Mouse (Mus musculus) kidney, adult 2 months (tissue): Measurements from ENCODE around the gene Lman1l. TPM values are rescaled to one million over a fixed set of nuclear protein-coding genes. Genes with fewer than 3 reads are reported as not detected.

Source experiments
- DNase-seq: peaks from one replicate; pipeline ENCODE4 v3.0.0; 2021
- H3K27ac ChIP-seq: fragments of 200-500 bp; 2 replicates; pipeline ENCODE4 v1.5.1; 2012; ENCODE audit warnings: low read depth, low read length, control low read depth, inconsistent platforms; ENCODE audit not compliant: insufficient read depth
- H3K27me3 ChIP-seq: fragments of 200-500 bp; replicated peaks from 2 replicates; pipeline ENCODE4 v1.6.1; 2012; ENCODE audit warnings: mild to moderate bottlenecking, moderate library complexity, low read length, inconsistent platforms; ENCODE audit not compliant: control insufficient read depth, insufficient read depth
- H3K36me3 ChIP-seq: fragments of 200-500 bp; 2 replicates; pipeline ENCODE4 v1.6.1; 2012; ENCODE audit warnings: mild to moderate bottlenecking, moderate library complexity, low read length, inconsistent platforms; ENCODE audit not compliant: control insufficient read depth, insufficient read depth
- H3K4me1 ChIP-seq: fragments of 200-500 bp; 2 replicates; pipeline ENCODE4 v1.6.1; 2011; ENCODE audit warnings: low read length; ENCODE audit not compliant: control insufficient read depth, insufficient read depth
- H3K4me3 ChIP-seq: fragments of 200-500 bp; 2 replicates; pipeline ENCODE4 v1.5.1; 2011; ENCODE audit warnings: mild to moderate bottlenecking, low read depth, low read length, control low read depth; ENCODE audit not compliant: insufficient read depth
- CTCF ChIP-seq: fragments of 200-500 bp; conservative IDR thresholded peaks from 2 replicates; pipeline ENCODE4 v1.5.1; 2011; ENCODE audit warnings: low read depth, mild to moderate bottlenecking, control low read depth, low read length, moderate library complexity, mixed read lengths; ENCODE audit not compliant: insufficient read depth, insufficient read length
- POLR2A ChIP-seq: fragments of 200-500 bp; IDR thresholded peaks from one replicate; pipeline ENCODE4 v1.6.1; 2011; ENCODE audit warnings: low read depth, low read length, control low read depth
- WGBS: fragments of 180-500 bp; shearing (Covaris S2); methylation state at CpG from one replicate; pipeline ENCODE4 v1.1.7; 2018; 5-methylcytosine and 5-hydroxymethylcytosine counted together
- polyA plus RNA-seq: library from polyadenylated mRNA; depleted of rRNA; stranded (reverse); fragments of >200 nt; gene quantifications from 2 replicates; pipeline ENCODE4 v1.2.3, GENCODE M21; 2012

Gene Lman1l
- polyA plus RNA-seq, 1 experiment, result not detected

GRCm38 (mm10) chr9:57646551-57647103 lies 26.1 kb upstream of the Lman1l start:
- Histone ChIP-seq H3K4me1 (peaks cover 15% of the 10 kb centered on the region), H3K27ac (no peak overlapping the region), H3K36me3 (no peaks in the 10 kb centered on the region), H3K27me3 (no peaks in the 10 kb centered on the region), H3K4me3 (no peak overlapping the region)
- 70% methylated on average over 12 of the region's 12 CpGs for WGBS
- TF ChIP-seq CTCF, result no peak
- no peak for TF ChIP-seq POLR2A
- DNase-seq, result peak; percentile 46

- peaks cover 27% of the 10 kb centered on the region for H3K4me1 ChIP-seq
- H3K27me3 ChIP-seq, result no peaks in the 10 kb centered on the region
- under 1% methylated on average over 71 of the region's 85 CpGs for WGBS
- peak overlapping the region; percentile 85 for H3K27ac ChIP-seq
- H3K4me3 ChIP-seq, result peak overlapping the region; percentile 79
- H3K36me3 ChIP-seq, result no peaks in the 10 kb centered on the region
- DNase-seq, result peak; percentile 95
- TF ChIP-seq CTCF (peak; percentile 85), POLR2A (no peak)
Observed at GRCm38 (mm10) chr9:57644944-57645893, 24.6 kb upstream of the Lman1l start.

GRCm38 (mm10) chr9:57644442-57644943 lies 23.9 kb upstream of the Lman1l start:
- peak; percentile 24 for DNase-seq
- H3K27me3 ChIP-seq, result no peaks in the 10 kb centered on the region
- H3K4me1 ChIP-seq, result peaks cover 34% of the 10 kb centered on the region
- H3K36me3 ChIP-seq, result no peaks in the 10 kb centered on the region
- 2% methylated on average over 18 of the region's 18 CpGs for WGBS
- peak overlapping the region; percentile 79 for H3K4me3 ChIP-seq
- peak overlapping the region; percentile 42; the same call in 1 of the 2 replicates for H3K27ac ChIP-seq
- TF ChIP-seq POLR2A, result no peak
- TF ChIP-seq CTCF, result no peak

GRCm38 (mm10) chr9:57643856-57644180 lies 23.2 kb upstream of the Lman1l start:
- 30% methylated on average over 7 of the region's 7 CpGs for WGBS
- peaks cover 40% of the 10 kb centered on the region for H3K4me1 ChIP-seq
- no peaks in the 10 kb centered on the region for H3K36me3 ChIP-seq

GRCm38 (mm10) chr9:57643169-57643855 lies 22.7 kb upstream of the Lman1l start:
- no peaks in the 10 kb centered on the region for H3K36me3 ChIP-seq
- H3K27ac ChIP-seq, result peak overlapping the region; percentile 22
- DNase-seq, result peak; percentile 71
- H3K4me1 ChIP-seq, result peaks cover 45% of the 10 kb centered on the region
- peak overlapping the region; percentile 26; the same call in 1 of the 2 replicates for H3K4me3 ChIP-seq
- no peaks in the 10 kb centered on the region for H3K27me3 ChIP-seq
- TF ChIP-seq CTCF (no peak), POLR2A (no peak)
- WGBS, result 33% methylated on average over 9 of the region's 9 CpGs

More at GRCm38 (mm10) chr9:57643856-57644180, 23.2 kb upstream of the Lman1l start:
- peak; percentile 32 for DNase-seq
- H3K27ac ChIP-seq, result peak overlapping the region; percentile 22
- peak overlapping the region; percentile 26; the same call in 1 of the 2 replicates for H3K4me3 ChIP-seq
- no peaks in the 10 kb centered on the region for H3K27me3 ChIP-seq
- TF ChIP-seq POLR2A, result no peak
- no peak for TF ChIP-seq CTCF

- DNase-seq, result no peak
- Histone ChIP-seq H3K27ac (no peak overlapping the region), H3K27me3 (no peaks in the 10 kb centered on the region), H3K4me3 (no peak overlapping the region), H3K4me1 (peaks cover 58% of the 10 kb centered on the region), H3K36me3 (no peaks in the 10 kb centered on the region)
- WGBS, result 78% methylated on average over 13 of the region's 13 CpGs
- TF ChIP-seq CTCF (no peak), POLR2A (no peak)
Observed at GRCm38 (mm10) chr9:57641775-57642550, 21.4 kb upstream of the Lman1l start.
